22 mouse cellular contexts compared by ENCODE assay signal in genomic region chr14:124485261-124485660, GRCm38 (mm10).
DNase-seq lines count a peak whose midpoint lies in the region; ATAC-seq and TF ChIP-seq lines count a peak whose summit lies in the region.
"Had no signal": no experiment of that assay in that cellular context is flagged by ENCODE, and none has a peak within 500 bp of the region (broad histone marks: within the 10 kb centered on the region; RNA-seq: fewer than 3 reads in every experiment).

No protein-coding gene starts in this region.

- H3K9ac ChIP-seq in liver, adult 2 months (ENCODE audit: low read depth, low read length), result no peak overlapping the region
- no peak overlapping the region for H3K9ac ChIP-seq in liver, embryonic 12.5 days
- H3K9ac ChIP-seq in lung, embryonic 16.5 days (ENCODE audit: low read length), result no peak overlapping the region
- H3K9ac ChIP-seq: embryonic facial prominence, embryonic 15.5 days; forebrain, embryonic 15.5 days; heart, embryonic 15.5 days; hindbrain, embryonic 13.5 days had no signal

- no peaks in the 10 kb centered on the region for H3K79me2 ChIP-seq in liver, adult 2 months (ENCODE audit: control insufficient read depth, insufficient read depth, low read length)

- H3K27ac ChIP-seq in liver, adult 2 months (replicated peaks; ENCODE audit: insufficient read depth, low read depth, low read length), result no peak overlapping the region
- H3K27ac ChIP-seq in liver, embryonic 12.5 days, result no peak overlapping the region
- no peak overlapping the region for H3K27ac ChIP-seq in lung, embryonic 16.5 days (ENCODE audit: low read length)
- H3K27ac ChIP-seq: embryonic facial prominence, embryonic 15.5 days; forebrain, embryonic 15.5 days; heart, adult 2 months; heart, embryonic 15.5 days; hindbrain, embryonic 13.5 days had no signal

- no peak overlapping the region for H3K4me3 ChIP-seq in liver, adult 2 months (ENCODE audit: insufficient read depth, low read depth, low read length)
- H3K4me3 ChIP-seq in liver, embryonic 12.5 days, result no peak overlapping the region
- no peak overlapping the region for H3K4me3 ChIP-seq in lung, embryonic 16.5 days (ENCODE audit: low read length)
- H3K4me3 ChIP-seq: embryonic facial prominence, embryonic 15.5 days; erythroblast, embryonic 14.5 days; forebrain, embryonic 15.5 days; heart, adult 2 months; heart, embryonic 15.5 days; hindbrain, embryonic 13.5 days had no signal

- H3K27me3 ChIP-seq in liver, adult 2 months (ENCODE audit: control insufficient read depth, insufficient read depth, low read length), result no peaks in the 10 kb centered on the region
- no peaks in the 10 kb centered on the region for H3K27me3 ChIP-seq in liver, embryonic 12.5 days (replicated peaks)
- H3K27me3 ChIP-seq in lung, embryonic 16.5 days (ENCODE audit: control insufficient read depth, insufficient read depth, low read depth, low read length), result no peaks in the 10 kb centered on the region
- H3K27me3 ChIP-seq: embryonic facial prominence, embryonic 15.5 days; forebrain, embryonic 15.5 days; heart, embryonic 15.5 days; hindbrain, embryonic 13.5 days had no signal

- ATAC-seq in liver, embryonic 12.5 days, result no peak
- 0 out of 2 replicates have a peak, but pooled peaks have one; percentile 12 for ATAC-seq in lung, embryonic 16.5 days (ENCODE audit: low read depth)
- ATAC-seq: forebrain, embryonic 15.5 days had no signal

- DNase-seq in adrenal gland, postnatal 10 days, result peak; percentile 4
- no peak for DNase-seq in adrenal gland, postnatal 14 days
- peak; percentile 78 for DNase-seq in liver, adult 2 months (ENCODE audit: extremely low read depth, low read depth, low spot score)
- DNase-seq in lung, postnatal 4 days, result no peak
- DNase-seq in 416B (ENCODE audit: low read depth), result peak; percentile 0
- DNase-seq in urinary bladder, postnatal 25 days (ENCODE audit: low spot score), result no peak
- DNase-seq: adrenal gland, postnatal 25 days; cerebellum, adult 11 months; cerebellum, adult 8-10 months; cerebellum, postnatal 14 days; embryo, embryonic 11 days; gastrocnemius, postnatal 14 days; heart, adult 2 months; heart, postnatal 14 days had no signal

- H3K4me1 ChIP-seq in liver, adult 2 months (ENCODE audit: control insufficient read depth, insufficient read depth, low read length), result no peaks in the 10 kb centered on the region; the same call in 1 of the 2 replicates
- H3K4me1 ChIP-seq in liver, embryonic 12.5 days, result no peaks in the 10 kb centered on the region
- H3K4me1 ChIP-seq in lung, embryonic 16.5 days (replicated peaks; ENCODE audit: control insufficient read depth, insufficient read depth, low read length), result no peaks in the 10 kb centered on the region
- H3K4me1 ChIP-seq: embryonic facial prominence, embryonic 15.5 days; forebrain, embryonic 15.5 days; heart, embryonic 15.5 days; hindbrain, embryonic 13.5 days had no signal

- WGBS in liver, adult 2 months, result 12% methylated on average over 1 of the region's 1 CpGs
- WGBS in liver, embryonic 12.5 days (ENCODE audit: insufficient replicate concordance), result 59% methylated on average over 1 of the region's 1 CpGs
- WGBS in lung, embryonic 16.5 days, result 20% methylated on average over 1 of the region's 1 CpGs

- no peaks in the 10 kb centered on the region for H3K36me3 ChIP-seq in liver, adult 2 months (ENCODE audit: control insufficient read depth, insufficient read depth, low read length)
- H3K36me3 ChIP-seq in liver, embryonic 12.5 days, result no peaks in the 10 kb centered on the region
- H3K36me3 ChIP-seq in lung, embryonic 16.5 days (ENCODE audit: control insufficient read depth, insufficient read depth, low read length), result no peaks in the 10 kb centered on the region
- H3K36me3 ChIP-seq: embryonic facial prominence, embryonic 15.5 days; forebrain, embryonic 15.5 days; heart, embryonic 15.5 days; hindbrain, embryonic 13.5 days had no signal

- no peak for TF ChIP-seq CTCF in liver, adult 2 months (IDR thresholded peaks at IDR 0.05; ENCODE audit: low read depth, low read length)

- H3K4me2 ChIP-seq in liver, embryonic 12.5 days, result no peak overlapping the region
- no peak overlapping the region for H3K4me2 ChIP-seq in lung, embryonic 16.5 days (ENCODE audit: low read depth, low read length)
- H3K4me2 ChIP-seq: embryonic facial prominence, embryonic 15.5 days; forebrain, embryonic 15.5 days; heart, embryonic 11.5 days; heart, embryonic 15.5 days; hindbrain, embryonic 13.5 days had no signal

- TF ChIP-seq POLR2A in liver, adult 2 months (IDR thresholded peaks at IDR 0.05; ENCODE audit: extremely low read depth, insufficient read depth, low read length), result no peak

- H3K9me3 ChIP-seq in liver, embryonic 12.5 days (replicated peaks), result no peaks in the 10 kb centered on the region
- H3K9me3 ChIP-seq in lung, embryonic 16.5 days (ENCODE audit: control insufficient read depth, low read length), result no peaks in the 10 kb centered on the region
- H3K9me3 ChIP-seq: embryonic facial prominence, embryonic 15.5 days; forebrain, embryonic 15.5 days; heart, embryonic 15.5 days; hindbrain, embryonic 13.5 days had no signal

Comparison
In these comparisons a context has a peak if more than half of its experiments do, and no peak if none do; other contexts are left out.
1. DNase-seq: peak in adrenal gland, postnatal 10 days (single experiment), liver, adult 2 months (single experiment) and 416B (single experiment); none in adrenal gland, postnatal 14 days (single experiment), lung, postnatal 4 days (0 of 2) and urinary bladder, postnatal 25 days (single experiment).